Mouse (Mus musculus): ENCODE measurements around the gene Ankrd36. TPM values are rescaled to one million over a fixed set of nuclear protein-coding genes. Genes with fewer than 3 reads are reported as not detected.

Ankrd36 gene
- total RNA-seq, 2 experiments from 2014 or later, result 4.6 TPM; not detected in 1

- ATAC-seq (replicated peaks; ENCODE audit: low FRiP score, poor library complexity, severe bottlenecking), result no peak
Measured at GRCm38 (mm10) chr11:5614453-5614852, 45.0 kb downstream of the Ankrd36 start.

- no peak for ATAC-seq (replicated peaks; ENCODE audit: low FRiP score, poor library complexity, severe bottlenecking)
Measured at GRCm38 (mm10) chr11:5625101-5625500, 55.6 kb downstream of the Ankrd36 start.

GRCm38 (mm10) chr11:5629033-5629432 lies 59.5 kb downstream of the Ankrd36 start:
- peak; percentile 83 for ATAC-seq (replicated peaks; ENCODE audit: low FRiP score, poor library complexity, severe bottlenecking)

DNA sequence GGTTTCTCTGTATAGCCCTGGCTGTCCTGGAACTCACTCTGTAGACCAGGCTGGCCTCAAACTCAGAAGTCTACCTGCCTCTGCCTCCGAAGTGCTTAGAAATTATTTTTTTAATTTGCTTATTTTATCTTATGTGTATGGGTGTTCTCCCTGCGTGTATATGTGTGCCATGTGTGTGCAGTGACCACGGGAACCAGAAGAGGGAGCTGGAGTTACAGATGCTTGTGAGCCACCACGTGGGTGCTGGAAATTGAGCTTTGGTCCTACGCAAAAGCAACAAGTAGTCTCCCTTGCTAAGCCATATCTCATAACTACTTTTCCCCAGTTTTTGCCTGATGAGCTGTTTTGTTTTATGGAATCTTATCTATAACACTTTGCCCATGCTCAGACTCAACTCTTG lies 73.6 kb downstream of the Ankrd36 start:
- no peak for ATAC-seq (replicated peaks; ENCODE audit: low FRiP score, poor library complexity, severe bottlenecking)

DNA sequence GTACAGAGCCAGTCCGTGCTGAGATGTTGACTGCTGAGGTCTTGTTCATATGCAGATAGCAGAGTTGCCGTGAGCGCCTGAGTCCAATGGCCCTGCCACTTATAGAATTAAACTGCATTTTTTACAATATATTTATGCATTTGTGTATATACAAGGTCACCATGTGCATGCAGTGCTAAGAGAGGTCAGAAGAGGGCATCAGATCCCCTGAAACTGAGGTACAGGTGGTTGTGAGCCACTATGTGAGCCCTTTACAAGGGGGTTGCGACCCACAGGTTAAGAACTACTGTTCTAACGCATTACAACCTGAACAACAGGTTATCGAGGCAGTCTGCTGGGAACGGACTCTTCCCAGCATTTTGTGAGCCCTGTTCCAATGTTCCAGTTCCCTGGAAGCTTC lies 80.8 kb downstream of the Ankrd36 start:
- no peak for ATAC-seq (replicated peaks; ENCODE audit: low FRiP score, poor library complexity, severe bottlenecking)

DNA sequence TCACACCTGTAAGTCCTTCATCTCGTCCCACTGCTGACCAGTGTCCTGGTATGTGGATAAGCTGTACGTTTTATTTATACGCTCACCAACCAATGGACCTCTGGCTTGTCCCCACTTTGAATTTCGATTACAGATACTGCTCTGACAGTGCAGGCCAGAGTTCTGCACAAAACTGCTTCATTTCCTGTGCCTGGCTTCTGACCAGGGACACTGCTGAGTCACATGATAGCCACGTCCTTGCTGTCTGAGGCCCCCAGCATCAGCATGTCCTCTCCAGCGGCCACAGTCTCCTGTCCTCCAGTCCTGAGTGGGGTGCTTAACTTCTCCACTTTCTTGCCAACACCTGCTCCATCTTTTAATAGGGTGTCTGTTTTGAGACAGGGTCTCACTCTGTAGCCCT lies 113.1 kb downstream of the Ankrd36 start:
- no peak for ATAC-seq (replicated peaks; ENCODE audit: low FRiP score, poor library complexity, severe bottlenecking)

- ATAC-seq (replicated peaks; ENCODE audit: low FRiP score, poor library complexity, severe bottlenecking), result no peak
Measured at GRCm38 (mm10) chr11:5684283-5684682, 114.8 kb downstream of the Ankrd36 start.

GRCm38 (mm10) chr11:5691775-5692174 lies 122.3 kb downstream of the Ankrd36 start:
- no peak for ATAC-seq (replicated peaks; ENCODE audit: low FRiP score, poor library complexity, severe bottlenecking)

GRCm38 (mm10) chr11:5700808-5701207 lies 131.3 kb downstream of the Ankrd36 start:
- ATAC-seq (replicated peaks; ENCODE audit: low FRiP score, poor library complexity, severe bottlenecking), result peak; percentile 78

DNA sequence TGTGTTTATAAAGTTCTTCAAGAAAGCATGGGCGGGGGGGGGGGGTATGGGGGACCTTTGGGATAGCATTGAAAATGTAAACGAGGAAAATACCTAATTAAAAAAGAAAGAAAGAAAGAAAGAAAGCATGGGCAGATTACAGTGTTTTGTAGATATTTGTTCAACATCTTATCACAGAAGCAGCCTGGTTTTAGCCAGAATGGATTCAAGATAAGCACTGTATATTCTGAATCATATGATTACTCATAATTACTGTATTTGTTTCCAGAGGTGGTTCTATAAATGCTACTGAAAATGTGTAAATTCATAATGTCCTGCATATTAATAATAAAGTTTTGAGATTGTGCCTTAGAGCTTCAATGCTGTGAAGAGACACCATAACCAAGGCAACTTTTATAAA lies 131.8 kb downstream of the Ankrd36 start:
- ATAC-seq (replicated peaks; ENCODE audit: low FRiP score, poor library complexity, severe bottlenecking), result no peak

GRCm38 (mm10) chr11:5701821-5702220 lies 132.3 kb downstream of the Ankrd36 start:
- ATAC-seq (replicated peaks; ENCODE audit: low FRiP score, poor library complexity, severe bottlenecking), result no peak

DNA sequence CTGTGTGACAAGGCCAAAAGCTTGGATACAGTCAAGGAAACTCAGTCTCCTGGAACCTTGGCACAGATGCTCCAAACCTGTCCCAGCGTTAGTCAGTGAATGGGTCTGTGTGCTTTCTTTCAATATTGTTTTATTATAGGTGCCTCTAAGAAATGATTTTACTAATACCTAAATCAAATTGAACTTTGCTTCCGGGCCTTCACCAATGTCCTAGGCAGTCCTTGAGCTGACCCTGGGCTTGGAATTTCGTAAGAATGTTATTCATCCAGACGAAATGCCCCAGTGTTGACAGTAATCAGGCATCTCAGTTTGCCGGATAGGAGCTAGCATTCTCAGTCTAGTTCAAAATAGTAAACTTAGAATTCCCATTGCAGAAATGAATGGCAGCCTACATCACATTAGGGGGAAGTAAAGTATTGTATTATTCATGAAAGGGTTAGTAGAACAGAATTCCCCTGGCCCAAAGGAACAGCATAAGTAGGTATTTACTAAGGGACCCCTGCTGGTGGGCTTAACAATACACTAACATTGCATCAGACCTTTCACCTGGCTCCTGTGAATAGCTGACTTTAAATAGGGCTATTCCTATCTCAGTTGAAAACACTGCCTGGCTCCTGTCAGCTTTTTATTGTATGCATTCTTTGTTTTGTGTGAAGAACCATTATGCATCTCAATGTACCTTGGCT lies 132.9 kb downstream of the Ankrd36 start:
- no peak for ATAC-seq (replicated peaks; ENCODE audit: low FRiP score, poor library complexity, severe bottlenecking)

DNA sequence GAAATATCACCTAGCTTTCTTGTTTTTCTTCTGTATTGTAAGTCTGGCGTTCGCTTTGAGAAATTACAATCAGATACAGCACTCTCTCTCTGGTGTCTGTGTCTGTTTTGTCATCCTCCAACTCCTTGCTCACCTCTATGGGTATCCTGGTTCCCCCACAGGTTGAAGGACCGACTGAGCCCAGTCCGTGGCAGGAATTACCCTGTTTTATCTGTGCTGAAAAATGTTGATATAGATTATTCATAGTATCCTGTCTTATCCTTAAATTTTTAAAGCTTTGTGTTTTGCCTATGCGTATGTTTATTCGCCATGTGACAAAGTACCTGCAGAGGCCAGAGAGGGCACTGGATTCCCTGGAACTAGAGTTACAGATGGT lies 133.5 kb downstream of the Ankrd36 start:
- no peak for ATAC-seq (replicated peaks; ENCODE audit: low FRiP score, poor library complexity, severe bottlenecking)

- no peak for ATAC-seq (replicated peaks; ENCODE audit: low FRiP score, poor library complexity, severe bottlenecking)
Measured at GRCm38 (mm10) chr11:5703341-5703740, 133.9 kb downstream of the Ankrd36 start.

DNA sequence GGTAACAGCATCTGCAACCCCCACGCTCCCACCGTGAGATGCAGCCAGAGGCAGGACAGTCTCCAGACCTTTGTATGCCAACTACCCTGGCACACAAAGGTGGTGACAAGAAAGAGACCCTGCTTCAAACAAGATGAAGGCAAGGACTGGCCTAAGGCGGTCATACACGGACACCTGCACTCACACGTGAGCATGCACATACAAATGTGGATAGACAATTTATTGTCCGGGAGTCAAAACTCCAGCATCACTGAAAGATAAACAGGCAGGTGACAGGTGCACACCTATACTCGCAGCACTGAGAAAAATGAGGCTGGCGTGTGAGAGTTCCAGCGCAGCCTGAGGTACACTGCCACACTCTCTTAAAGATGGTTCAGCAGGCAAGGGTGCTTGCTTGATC lies 136.5 kb downstream of the Ankrd36 start:
- ATAC-seq (replicated peaks; ENCODE audit: low FRiP score, poor library complexity, severe bottlenecking), result no peak

- ATAC-seq (replicated peaks; ENCODE audit: low FRiP score, poor library complexity, severe bottlenecking), result peak; percentile 73
Measured at GRCm38 (mm10) chr11:5706874-5707529, 137.5 kb downstream of the Ankrd36 start.

DNA sequence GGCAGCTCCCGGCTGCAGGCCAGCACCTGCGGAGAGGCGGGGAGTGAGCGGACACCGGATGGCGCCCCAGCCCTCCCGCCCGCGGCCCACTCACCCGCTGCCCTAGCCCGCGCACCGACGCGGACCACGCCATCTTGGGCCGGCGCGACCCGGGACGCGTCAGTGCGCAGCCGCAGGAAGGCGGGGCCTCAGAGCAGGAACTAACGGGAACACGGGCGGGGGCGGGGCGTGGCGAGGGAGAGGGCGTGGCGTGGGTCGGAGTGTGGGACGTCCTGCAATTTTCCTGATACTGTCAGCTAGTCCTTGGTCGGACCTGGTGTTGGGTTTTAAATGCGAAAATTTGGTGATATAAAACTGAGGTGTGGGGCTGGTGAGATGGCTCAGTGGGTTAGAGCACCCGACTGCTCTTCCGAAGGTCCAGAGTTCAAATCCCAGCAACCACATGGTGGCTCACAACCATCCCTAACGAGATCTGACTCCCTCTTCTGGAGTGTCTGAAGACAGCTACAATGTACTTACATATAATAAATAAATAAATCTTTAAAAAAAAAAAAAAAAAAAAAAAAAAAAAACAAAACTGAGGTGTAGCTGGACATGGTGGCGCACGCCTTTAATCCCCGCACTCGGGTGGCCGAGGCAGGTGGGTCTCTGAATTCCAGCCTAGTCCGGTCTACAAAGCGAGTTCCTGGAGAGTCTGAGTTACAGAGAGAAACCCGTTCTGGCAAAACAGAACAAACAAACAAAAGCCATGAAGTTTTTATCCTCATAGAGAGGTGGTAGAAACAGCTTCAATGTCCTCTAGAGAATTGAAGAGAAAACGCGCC lies 138.3 kb downstream of the Ankrd36 start:
- peak; percentile 98 for ATAC-seq (replicated peaks; ENCODE audit: low FRiP score, poor library complexity, severe bottlenecking)

- ATAC-seq (replicated peaks; ENCODE audit: low FRiP score, poor library complexity, severe bottlenecking), result no peak
Measured at GRCm38 (mm10) chr11:5715179-5715578, 145.7 kb downstream of the Ankrd36 start.

DNA sequence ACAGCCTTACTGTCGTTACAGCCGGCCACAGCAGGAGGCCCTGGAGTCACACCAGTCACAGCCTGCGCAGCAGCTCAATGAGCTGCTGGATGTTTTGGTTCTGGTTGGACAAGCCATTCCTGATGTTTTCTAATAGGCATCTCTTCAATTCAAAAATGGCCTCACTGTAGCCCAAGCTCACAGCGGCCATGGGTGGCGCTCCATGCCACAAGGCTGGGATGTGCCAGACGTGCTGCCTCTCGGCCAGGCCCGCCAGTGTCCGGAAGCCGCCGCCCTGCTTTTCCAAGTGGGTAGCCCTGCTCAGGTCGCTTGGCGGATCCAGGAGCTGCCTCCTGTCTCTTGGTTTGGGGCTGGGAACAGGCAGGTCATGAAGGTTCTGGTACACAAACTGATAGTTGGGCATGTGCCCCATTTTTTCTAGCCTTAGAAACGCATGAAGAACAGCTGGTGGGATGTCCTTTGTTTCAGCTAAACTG lies 146.2 kb downstream of the Ankrd36 start, which contains the start of gene Mrps24:
Mrps24 (minus strand) TSS at position 51 of the 476 bp plus-strand sequence.
- ATAC-seq (replicated peaks; ENCODE audit: low FRiP score, poor library complexity, severe bottlenecking), result no peak

- ATAC-seq (replicated peaks; ENCODE audit: low FRiP score, poor library complexity, severe bottlenecking), result no peak
Measured at GRCm38 (mm10) chr11:5716246-5716645, 146.8 kb downstream of the Ankrd36 start.

Measured in erythroblast, adult 5-6 weeks (primary cell).